Mouse (Mus musculus): ENCODE measurements at regions not wholly inside any gene's neighbourhood (a gene's known extent, or its start where the extent isn't known, plus 50 kb on each side); places are given as distances from the start of the nearest gene placed in this dataset.
A peak's percentile ranks its signal among the peaks of the same experiment; 100 is the strongest.

- intact Hi-C loops (cut with DNase I), result no loop called here
- peak; percentile 42 to 56 for DNase-seq
Measured at GRCm38 (mm10) chr3:9200156-9200555, 409.7 kb downstream of the Zfp704 start.

DNA sequence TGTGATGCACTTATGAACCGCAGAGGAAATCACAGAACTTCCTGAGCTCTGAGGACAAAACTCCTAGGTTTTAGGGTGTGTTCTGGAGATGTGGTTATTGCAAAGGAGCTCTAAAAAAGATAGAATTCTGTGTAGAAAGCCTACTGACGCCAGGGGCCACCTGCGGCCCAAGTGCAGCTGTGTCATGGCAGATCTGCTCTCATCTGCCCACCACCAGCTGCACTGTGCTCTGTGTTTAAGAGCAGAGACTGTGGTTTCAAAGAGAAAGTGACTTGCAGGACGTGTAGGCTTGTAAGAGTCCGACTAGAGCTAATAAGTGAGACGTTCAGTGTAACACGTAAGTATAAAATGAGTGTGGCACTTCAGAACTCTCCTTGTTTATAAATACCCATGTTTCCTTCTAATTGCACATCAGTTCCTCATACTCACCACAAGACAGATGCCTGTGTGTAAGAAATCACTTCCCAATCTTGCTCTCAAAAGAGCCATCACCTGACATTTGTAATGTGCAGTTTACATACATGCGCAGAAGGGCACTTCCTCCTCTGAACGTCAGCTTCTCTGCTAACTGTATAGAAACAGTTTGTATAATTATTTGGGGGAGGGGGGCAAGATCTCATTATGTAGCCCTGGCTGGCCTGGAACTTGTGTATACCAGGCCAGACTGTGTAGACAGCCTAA is 411.1 kb downstream of the Zfp704 start:
- intact Hi-C loops (cut with DNase I), result no loop called here

DNA sequence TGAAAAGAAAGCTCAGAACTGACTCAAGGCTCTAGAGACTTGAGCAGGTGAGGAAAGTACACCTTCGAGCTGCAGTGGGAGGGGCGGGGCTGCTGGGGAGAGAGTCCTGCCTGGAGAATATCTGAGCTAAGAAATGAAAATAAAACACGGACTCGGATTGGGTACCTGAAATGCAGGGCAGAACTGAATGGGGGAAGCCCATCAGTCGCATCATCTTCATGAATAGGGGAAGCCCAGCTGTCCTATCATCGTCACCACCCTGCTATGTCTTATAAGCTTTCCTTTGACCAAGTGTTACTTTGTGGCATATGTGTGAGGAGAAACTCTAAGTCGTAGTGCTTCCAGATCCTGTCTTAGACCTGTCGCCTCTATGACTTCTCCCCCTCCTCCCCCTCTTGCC is 414.1 kb downstream of the Zfp704 start:
- intact Hi-C loops (cut with DNase I), result no loop called here
- no peak for DNase-seq

More for the DNA sequence above, 411.1 kb downstream of the Zfp704 start:
- DNase-seq, result no peak

GRCm38 (mm10) chr3:9189366-9190287 is 420.3 kb downstream of the Zfp704 start:
- intact Hi-C loops (cut with DNase I), result no loop called here
- DNase-seq, result peak; percentile 59 to 62

- DNase-seq, result no peak
- intact Hi-C loops (cut with DNase I), result no loop called here
Measured at GRCm38 (mm10) chr3:9186364-9187120, 423.3 kb downstream of the Zfp704 start.

DNA sequence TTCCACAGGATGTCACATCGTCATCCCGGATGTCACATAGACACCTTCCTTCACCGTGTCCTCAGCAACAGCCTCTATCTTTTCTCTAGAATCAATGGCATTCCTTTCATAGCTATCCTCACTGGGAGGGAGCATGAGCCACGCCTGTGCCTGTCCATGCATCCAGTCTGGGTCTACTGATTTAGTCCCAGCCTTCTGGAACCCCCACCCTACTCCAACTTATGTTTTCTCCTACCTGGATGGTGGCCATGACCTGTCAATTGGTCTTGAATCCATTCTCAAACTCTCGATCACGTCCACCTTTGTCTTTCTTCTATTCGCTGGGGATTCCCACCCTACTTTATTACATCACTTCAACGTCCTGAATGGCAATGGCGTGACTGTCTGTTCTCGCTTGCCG is 428.3 kb downstream of the Zfp704 start:
- intact Hi-C loops (cut with DNase I), result no loop called here
- no peak for DNase-seq

DNA sequence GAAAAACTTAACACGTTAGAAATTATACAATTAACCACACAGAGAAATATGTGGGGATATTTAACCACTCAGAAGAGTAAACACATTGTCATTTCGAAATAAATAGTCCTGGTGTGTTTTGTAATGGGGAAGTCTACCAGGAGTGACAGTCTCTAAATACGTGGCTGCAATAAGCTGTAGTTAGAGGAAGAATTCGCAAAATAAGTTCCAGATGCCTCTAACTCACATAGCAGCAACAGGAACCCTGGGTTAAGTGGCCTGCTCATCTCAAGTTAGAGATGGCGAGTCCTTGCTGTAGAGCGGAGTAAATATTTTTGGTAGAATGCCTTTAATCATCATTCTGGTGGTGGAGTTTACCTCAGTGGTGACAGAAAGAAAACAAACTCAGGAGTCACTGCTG is 430.2 kb downstream of the Zfp704 start:
- intact Hi-C loops (cut with DNase I), result no loop called here
- no peak for DNase-seq

- intact Hi-C loops (cut with DNase I), result no loop called here
- no peak for DNase-seq
Measured at GRCm38 (mm10) chr3:9174517-9174832, 435.4 kb downstream of the Zfp704 start.

DNA sequence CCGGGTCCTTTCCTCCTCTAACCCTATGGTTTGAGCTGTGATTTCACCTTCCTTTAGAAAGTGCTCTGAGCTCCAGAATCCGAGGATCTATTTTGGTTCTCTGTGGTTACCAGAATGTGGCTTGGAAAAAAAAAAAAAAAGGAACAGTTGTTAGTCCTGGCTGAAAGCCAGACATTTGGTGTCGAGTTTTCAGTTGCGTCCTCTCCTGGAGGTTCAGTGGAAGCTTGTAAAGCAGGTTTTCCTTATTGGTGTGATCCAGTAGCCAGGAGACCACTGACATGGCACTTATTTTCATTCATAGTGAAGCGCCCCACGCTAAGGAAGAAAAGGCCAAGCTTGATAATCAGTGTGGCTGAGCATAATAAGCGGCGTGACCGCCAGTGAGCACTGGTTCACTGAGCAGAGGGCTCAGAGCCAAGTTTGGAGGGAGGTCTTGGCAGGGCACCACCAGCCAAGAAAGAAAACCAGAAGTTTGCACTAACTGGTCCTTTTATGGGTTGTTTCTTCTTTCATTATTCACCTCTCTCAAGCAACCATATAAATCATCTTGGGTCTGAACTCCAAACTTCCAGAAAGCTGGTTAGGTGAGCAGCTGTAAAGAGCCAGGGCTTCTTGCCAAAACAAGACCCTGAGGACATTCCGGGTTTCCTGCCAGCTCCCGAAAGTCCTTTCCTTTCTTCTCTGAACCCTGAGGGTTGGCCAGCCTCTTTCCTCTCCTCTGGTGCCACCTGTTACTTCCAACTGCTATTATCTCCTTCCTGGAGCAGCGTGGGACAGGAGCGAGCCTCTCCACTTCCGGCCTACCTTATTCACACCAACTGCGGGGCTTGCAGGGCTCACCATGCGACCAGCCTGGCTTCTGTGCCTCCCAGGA is 436.0 kb downstream of the Zfp704 start:
- DNase-seq, result peak; percentile 44 to 56
- intact Hi-C loops (cut with DNase I), result no loop called here

DNA sequence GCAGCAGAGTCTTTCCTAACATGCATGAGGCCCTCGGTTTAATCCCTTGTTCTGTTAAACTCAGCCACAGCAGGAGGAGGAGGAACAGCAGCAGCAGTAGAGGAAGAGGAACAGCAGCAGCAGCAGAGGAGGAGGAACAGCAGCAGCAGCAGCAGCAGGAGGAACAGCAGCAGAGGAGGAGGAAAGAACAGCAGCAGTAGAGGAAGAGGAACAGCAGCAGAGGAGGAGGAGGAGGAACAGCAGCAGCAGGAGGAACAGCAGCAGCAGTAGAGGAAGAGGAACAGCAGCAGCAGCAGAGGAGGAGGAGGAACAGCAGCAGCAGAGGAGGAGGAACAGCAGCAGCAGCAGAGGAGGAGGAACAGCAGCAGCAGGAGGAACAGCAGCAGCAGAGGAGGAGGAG is 437.9 kb downstream of the Zfp704 start:
- DNase-seq, result no peak
- intact Hi-C loops (cut with DNase I), result no loop called here

DNA sequence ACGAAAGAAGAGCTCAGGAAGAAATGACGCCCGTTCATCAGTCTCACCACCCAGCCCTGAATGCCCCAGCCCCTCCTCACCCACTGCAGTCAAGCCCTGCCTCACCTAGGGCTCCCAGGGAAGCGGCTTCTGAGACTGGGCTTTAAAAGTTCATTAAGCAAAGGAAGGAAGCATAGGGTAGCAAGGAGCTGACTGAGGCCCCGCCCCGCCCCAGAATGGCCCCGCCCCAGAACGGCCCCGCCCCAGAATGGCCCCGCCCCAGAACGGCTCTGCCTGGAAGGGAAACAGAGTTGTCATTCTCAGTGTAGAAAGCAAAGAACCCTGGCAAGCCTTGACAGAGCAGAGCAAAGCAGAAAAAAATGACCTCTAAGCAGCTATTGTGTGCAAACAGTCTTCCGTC is 440.9 kb downstream of the Zfp704 start:
- intact Hi-C loops (cut with DNase I), result no loop called here
- no peak for DNase-seq

- intact Hi-C loops (cut with DNase I), result no loop called here
Measured at GRCm38 (mm10) chr3:9159073-9159472, 450.8 kb downstream of the Zfp704 start.

GRCm38 (mm10) chr3:9154172-9154571 is 455.7 kb downstream of the Zfp704 start:
- intact Hi-C loops (cut with DNase I), result no loop called here
- no peak for DNase-seq

More at GRCm38 (mm10) chr3:9159073-9159472, 450.8 kb downstream of the Zfp704 start:
- no peak for DNase-seq

GRCm38 (mm10) chr3:9153690-9154089 is 456.2 kb downstream of the Zfp704 start:
- intact Hi-C loops (cut with DNase I), result no loop called here
- no peak for DNase-seq

- intact Hi-C loops (cut with DNase I), result no loop called here
- no peak for DNase-seq
Measured at GRCm38 (mm10) chr3:9152256-9152655, 457.6 kb downstream of the Zfp704 start.

DNA sequence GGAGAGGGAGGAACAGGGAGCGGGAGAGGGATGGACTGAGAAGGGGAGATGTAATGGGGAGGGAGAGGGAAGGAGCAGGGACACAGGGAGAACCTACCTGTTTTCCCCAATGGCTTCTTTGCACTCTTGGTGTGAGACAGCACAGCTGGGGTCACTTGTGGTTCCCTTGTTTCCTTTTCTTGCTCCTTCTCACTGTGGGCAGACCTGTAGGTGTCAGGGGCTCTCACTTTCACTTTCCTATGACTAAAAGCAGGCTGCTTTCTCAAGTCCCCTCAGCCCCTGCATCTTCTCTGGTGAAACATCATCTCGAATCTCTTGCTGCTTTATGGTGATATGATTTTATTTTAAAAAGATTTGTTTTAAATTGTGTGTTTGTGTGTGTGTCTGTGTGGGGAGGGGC is 458.3 kb downstream of the Zfp704 start:
- intact Hi-C loops (cut with DNase I), result no loop called here
- no peak for DNase-seq

DNA sequence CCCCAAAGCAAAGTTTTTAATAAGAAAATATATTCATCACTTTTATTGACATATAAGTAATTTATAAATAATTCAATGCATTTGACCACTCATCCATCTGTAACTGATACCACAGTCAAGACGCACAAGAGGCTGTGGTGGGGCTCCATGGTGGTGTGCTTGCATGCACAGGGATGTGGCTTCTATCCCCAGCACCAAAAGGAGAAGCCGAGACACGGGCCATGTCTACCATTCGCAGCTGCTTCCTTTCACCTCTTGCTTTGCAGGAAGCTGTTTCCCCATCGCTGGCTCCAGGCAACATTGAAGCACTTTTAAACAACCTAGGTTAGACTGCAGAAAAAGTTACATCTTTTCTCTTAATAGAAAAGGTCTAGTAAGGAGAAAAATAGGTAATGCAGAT is 461.3 kb downstream of the Zfp704 start:
- intact Hi-C loops (cut with DNase I), result no loop called here
- no peak for DNase-seq

GRCm38 (mm10) chr3:9146481-9146880 is 463.4 kb downstream of the Zfp704 start:
- intact Hi-C loops (cut with DNase I), result no loop called here
- no peak for DNase-seq

DNA sequence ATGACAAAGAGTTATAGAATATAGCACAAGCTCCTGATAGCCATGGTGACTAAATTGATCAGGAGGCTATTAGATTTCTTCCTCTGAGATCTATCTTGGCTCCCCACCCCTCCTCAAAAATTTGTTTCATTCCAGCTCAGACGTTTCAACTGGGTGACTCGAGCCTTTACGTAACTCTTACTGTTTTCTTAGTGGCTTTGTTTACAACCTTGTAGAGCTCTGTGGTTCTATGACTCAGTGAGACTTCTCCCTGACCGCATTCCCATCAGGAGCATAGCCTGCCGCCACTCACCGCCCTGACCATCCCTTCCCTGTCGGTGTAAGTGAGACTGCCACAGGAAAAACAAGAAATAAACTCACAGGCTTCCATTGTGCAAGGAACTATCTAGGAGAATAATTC is 464.3 kb downstream of the Zfp704 start:
- intact Hi-C loops (cut with DNase I), result no loop called here
- no peak for DNase-seq

- no peak for DNase-seq
- intact Hi-C loops (cut with DNase I), result no loop called here
Measured at GRCm38 (mm10) chr3:9141836-9142235, 468.0 kb downstream of the Zfp704 start.

Measured in heart, postnatal 14 days (tissue).